Mouse (Mus musculus) heart, postnatal 0 days (tissue): ENCODE data around the gene Ceacam19. TPM values are rescaled to one million over a fixed set of nuclear protein-coding genes. Genes with fewer than 3 reads are reported as not detected.

Experiments
- ATAC-seq: fragments of 200-750 bp; cut with Nextera tagmentation; 2 replicates; pipeline ENCODE4 v1.8.0; 2017; ENCODE audit warnings: low read depth, moderate number of reproducible peaks, moderate library complexity; ENCODE audit not compliant: insufficient read depth
- DNase-seq: peaks from one replicate; pipeline ENCODE4 v3.0.0-alpha.2; 2016; ENCODE audit warnings: low spot score
- H3K27ac ChIP-seq: fragments of 300-500 bp; sonication (generic); 2 replicates; pipeline ENCODE4 v1.5.1; 2014; ENCODE audit warnings: low read depth, mild to moderate bottlenecking
- H3K27me3 ChIP-seq: fragments of 300-500 bp; sonication (generic); 2 replicates; pipeline ENCODE4 v1.6.1; 2014; ENCODE audit warnings: low read length, mixed read lengths; ENCODE audit not compliant: control insufficient read depth, insufficient read depth
- H3K36me3 ChIP-seq: fragments of 300-500 bp; sonication (generic); replicated peaks from 2 replicates; pipeline ENCODE4 v1.6.1; 2014; ENCODE audit warnings: low read length, mixed read lengths; ENCODE audit not compliant: control insufficient read depth, insufficient read depth
- H3K4me1 ChIP-seq: fragments of 300-500 bp; sonication (generic); 2 replicates; pipeline ENCODE4 v1.6.1; 2014; ENCODE audit warnings: antibody characterized with exemption; ENCODE audit not compliant: control insufficient read depth, insufficient read depth
- H3K4me2 ChIP-seq: fragments of 300-500 bp; sonication (generic); 2 replicates; pipeline ENCODE4 v1.6.1; 2014; ENCODE audit warnings: low read depth, mild to moderate bottlenecking, low read length, moderate library complexity
- H3K4me3 ChIP-seq: fragments of 300-500 bp; sonication (generic); 2 replicates; pipeline ENCODE4 v1.5.1; 2014; ENCODE audit warnings: low read depth, low read length
- H3K9ac ChIP-seq: fragments of 300-500 bp; sonication (generic); replicated peaks from 2 replicates; pipeline ENCODE4 v1.6.1; 2014; ENCODE audit warnings: low read depth, low read length, mixed read lengths
- H3K9me3 ChIP-seq: fragments of 300-500 bp; sonication (generic); replicated peaks from 2 replicates; pipeline ENCODE4 v1.6.1; 2016; ENCODE audit warnings: low read length; ENCODE audit not compliant: control insufficient read depth
- CTCF ChIP-seq: IDR thresholded peaks from 2 replicates; pipeline ENCODE4 v1.5.1; 2016; ENCODE audit warnings: antibody characterized with exemption, control low read depth, low read depth
- EP300 ChIP-seq: IDR thresholded peaks from 2 replicates; pipeline ENCODE4 v1.6.1; 2016; ENCODE audit warnings: antibody characterized with exemption, low read depth
- WGBS: fragments of 180-500 bp; shearing (Covaris S2); extraction: QIAGEN DNeasy Blood & Tissue Kit; methylation state at CpG from one replicate; pipeline ENCODE4 v1.1.7; 2014; 5-methylcytosine and 5-hydroxymethylcytosine counted together
- polyA plus RNA-seq: library from polyadenylated mRNA; unstranded; fragments of >200 nt; fragmentation: Nextera tagmentation; extraction: Ambion mirVana; gene quantifications from 2 replicates; pipeline ENCODE4 v1.2.1, GENCODE M21; 2015
- total RNA-seq: library from RNA; depleted of rRNA; stranded (reverse); fragments of >200 nt; gene quantifications from 2 replicates; pipeline ENCODE4 v1.2.3, GENCODE M21; 2014; ENCODE audit warnings: low replicate concordance

Gene Ceacam19
- total and polyA plus RNA-seq, 2 experiments from 2014 or later, result not detected

GRCm38 (mm10) chr7:19842885-19843504, 44.8 kb downstream of the Ceacam19 start:
- H3K4me3 ChIP-seq, result no peak overlapping the region

GRCm38 (mm10) chr7:19841686-19842413, 45.9 kb downstream of the Ceacam19 start:
- H3K27me3 ChIP-seq, result peaks cover 19% of the 10 kb centered on the region
- no peak for DNase-seq
- H3K4me2 ChIP-seq, result no peak overlapping the region
- WGBS, result 78% methylated on average over 21 of the region's 21 CpGs
- no peaks in the 10 kb centered on the region for H3K9me3 ChIP-seq
- no peak overlapping the region for H3K9ac ChIP-seq
- no peaks in the 10 kb centered on the region for H3K4me1 ChIP-seq
- no peak overlapping the region for H3K27ac ChIP-seq
- H3K4me3 ChIP-seq, result no peak overlapping the region
- ATAC-seq, result no peak
- H3K36me3 ChIP-seq, result no peaks in the 10 kb centered on the region
- TF ChIP-seq CTCF (no peak), EP300 (no peak)

More at GRCm38 (mm10) chr7:19842885-19843504, 44.8 kb downstream of the Ceacam19 start:
- WGBS, result 26% methylated on average over 19 of the region's 19 CpGs
- DNase-seq, result no peak
- ATAC-seq, result no peak
- H3K27me3 ChIP-seq, result peaks cover 19% of the 10 kb centered on the region
- no peak overlapping the region for H3K27ac ChIP-seq
- H3K4me1 ChIP-seq, result no peaks in the 10 kb centered on the region
- H3K36me3 ChIP-seq, result no peaks in the 10 kb centered on the region
- H3K9ac ChIP-seq, result no peak overlapping the region
- H3K9me3 ChIP-seq, result no peaks in the 10 kb centered on the region
- H3K4me2 ChIP-seq, result no peak overlapping the region
- TF ChIP-seq CTCF, result no peak
- no peak for TF ChIP-seq EP300

GRCm38 (mm10) chr7:19840936-19841335, 46.8 kb downstream of the Ceacam19 start:
- Histone ChIP-seq H3K27me3 (peaks cover 19% of the 10 kb centered on the region), H3K27ac (no peak overlapping the region), H3K4me1 (no peaks in the 10 kb centered on the region), H3K36me3 (no peaks in the 10 kb centered on the region), H3K9me3 (no peaks in the 10 kb centered on the region), H3K4me2 (no peak overlapping the region), H3K4me3 (no peak overlapping the region), H3K9ac (no peak overlapping the region)
- TF ChIP-seq CTCF (no peak), EP300 (no peak)
- no peak for DNase-seq
- 81% methylated on average over 3 of the region's 3 CpGs for WGBS
- no peak for ATAC-seq

GRCm38 (mm10) chr7:19840371-19840770, 47.4 kb downstream of the Ceacam19 start:
- no peak overlapping the region for H3K4me2 ChIP-seq
- H3K4me1 ChIP-seq, result no peaks in the 10 kb centered on the region
- no peak for TF ChIP-seq EP300
- no peak for TF ChIP-seq CTCF
- no peaks in the 10 kb centered on the region for H3K36me3 ChIP-seq
- H3K27ac ChIP-seq, result no peak overlapping the region
- H3K27me3 ChIP-seq, result peaks cover 19% of the 10 kb centered on the region
- DNase-seq, result no peak
- H3K9me3 ChIP-seq, result no peaks in the 10 kb centered on the region
- no peak for ATAC-seq
- H3K9ac ChIP-seq, result no peak overlapping the region
- no peak overlapping the region for H3K4me3 ChIP-seq
- WGBS, result 69% methylated on average over 4 of the region's 4 CpGs

- H3K27me3 ChIP-seq, result no peaks in the 10 kb centered on the region
- TF ChIP-seq CTCF, result no peak
- TF ChIP-seq EP300, result no peak
- no peak overlapping the region for H3K27ac ChIP-seq
Measured at GRCm38 (mm10) chr7:19836843-19837242, 50.9 kb downstream of the Ceacam19 start.

GRCm38 (mm10) chr7:19834055-19834454, 53.7 kb downstream of the Ceacam19 start:
- Histone ChIP-seq H3K27me3 (no peaks in the 10 kb centered on the region), H3K4me3 (no peak overlapping the region), H3K9ac (no peak overlapping the region), H3K9me3 (no peaks in the 10 kb centered on the region), H3K4me1 (peaks cover 12% of the 10 kb centered on the region), H3K4me2 (no peak overlapping the region), H3K27ac (no peak overlapping the region), H3K36me3 (no peaks in the 10 kb centered on the region)
- no peak for TF ChIP-seq EP300
- TF ChIP-seq CTCF, result no peak
- WGBS, result 63% methylated on average over 3 of the region's 3 CpGs
- no peak for DNase-seq
- ATAC-seq, result no peak

More at GRCm38 (mm10) chr7:19836843-19837242, 50.9 kb downstream of the Ceacam19 start:
- no peaks in the 10 kb centered on the region for H3K4me1 ChIP-seq
- H3K4me3 ChIP-seq, result no peak overlapping the region
- H3K4me2 ChIP-seq, result no peak overlapping the region
- no peaks in the 10 kb centered on the region for H3K36me3 ChIP-seq
- DNase-seq (no peak), ATAC-seq (no peak)
- WGBS, result 52% methylated on average over 3 of the region's 3 CpGs
- no peak overlapping the region for H3K9ac ChIP-seq
- no peaks in the 10 kb centered on the region for H3K9me3 ChIP-seq
